Comparison of ENCODE assay signal across 8 mouse cellular contexts in the genomic region with DNA sequence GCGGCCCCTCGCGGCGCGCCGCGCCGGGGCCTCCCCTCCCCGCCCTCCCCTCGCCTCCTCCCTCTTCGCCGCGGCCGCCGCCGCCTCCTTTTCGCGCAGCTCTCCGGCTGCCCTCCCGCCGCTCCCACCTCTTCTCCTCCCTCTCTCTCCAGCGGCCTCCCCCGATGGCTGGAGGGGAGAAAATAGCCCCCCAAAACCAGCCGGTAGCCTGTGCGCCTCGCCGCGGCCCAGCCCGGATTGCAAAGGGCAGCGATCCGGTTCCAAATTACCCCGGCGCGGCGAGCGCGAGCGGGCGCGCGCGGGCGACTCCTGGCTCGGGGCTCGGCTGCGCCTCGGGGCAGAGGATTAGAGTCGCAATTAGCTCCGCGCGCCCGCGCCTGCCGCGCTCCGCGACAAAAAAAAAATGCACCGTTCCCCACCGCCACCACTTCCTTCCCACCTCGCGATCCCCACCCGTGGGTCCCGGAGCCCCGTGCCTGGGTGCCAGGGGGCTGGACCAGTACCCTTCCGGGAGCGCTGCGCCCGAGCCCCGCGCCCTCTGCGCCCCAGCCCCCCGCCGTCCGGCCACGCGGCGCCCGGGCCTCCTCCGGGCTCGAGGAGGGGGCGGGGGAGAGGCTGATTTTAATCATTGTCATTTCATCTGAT. TPM values are rescaled to one million over a fixed set of nuclear protein-coding genes. Genes with fewer than 3 reads are reported as not detected.
A peak's percentile ranks its signal among the peaks of the same experiment; 100 is the strongest.
DNase-seq lines count a peak whose midpoint lies in the region; ATAC-seq and TF ChIP-seq lines count a peak whose summit lies in the region.

No protein-coding gene starts in this region.

- H3K27ac ChIP-seq in left cerebral cortex, adult 2 months: peak overlapping the region; percentile 88
- peak overlapping the region; percentile 98 for H3K27ac ChIP-seq in intestine, embryonic 16.5 days (ENCODE audit: low read length)
- peak overlapping the region; percentile 80 for H3K27ac ChIP-seq in liver, embryonic 11.5 days (ENCODE audit: low read depth, low read length)
- peak overlapping the region; percentile 99 for H3K27ac ChIP-seq in neural tube, embryonic 14.5 days (ENCODE audit: low read depth, low read length)

- H3K9me3 ChIP-seq in intestine, embryonic 16.5 days (ENCODE audit: control insufficient read depth, low read length): no peaks in the 10 kb centered on the region
- no peaks in the 10 kb centered on the region for H3K9me3 ChIP-seq in liver, embryonic 11.5 days (ENCODE audit: control insufficient read depth, low read length)
- H3K9me3 ChIP-seq in neural tube, embryonic 14.5 days (ENCODE audit: control insufficient read depth, low read length): no peaks in the 10 kb centered on the region

- peaks cover 3% of the 10 kb centered on the region; the same call in 1 of the 2 replicates for H3K36me3 ChIP-seq in intestine, embryonic 16.5 days (ENCODE audit: control insufficient read depth, insufficient read depth, low read length)
- peaks cover 5% of the 10 kb centered on the region; the same call in 1 of the 2 replicates for H3K36me3 ChIP-seq in liver, embryonic 11.5 days (ENCODE audit: control insufficient read depth, insufficient read depth, low read length)
- peaks cover 5% of the 10 kb centered on the region; the same call in 1 of the 2 replicates for H3K36me3 ChIP-seq in neural tube, embryonic 14.5 days (ENCODE audit: control insufficient read depth, insufficient read depth, low read length)

- peak overlapping the region; percentile 80 for H3K4me3 ChIP-seq in left cerebral cortex, adult 2 months
- peak overlapping the region; percentile 87 for H3K4me3 ChIP-seq in intestine, embryonic 16.5 days (ENCODE audit: low read length)
- H3K4me3 ChIP-seq in liver, embryonic 11.5 days (ENCODE audit: low read depth, low read length): peak overlapping the region; percentile 60
- peak overlapping the region; percentile 86 for H3K4me3 ChIP-seq in neural tube, embryonic 14.5 days (ENCODE audit: low read depth, low read length)

- peak overlapping the region; percentile 95 for H3K4me2 ChIP-seq in intestine, embryonic 16.5 days (ENCODE audit: low read depth, low read length)
- H3K4me2 ChIP-seq in liver, embryonic 11.5 days: peak overlapping the region; percentile 75
- H3K4me2 ChIP-seq in neural tube, embryonic 14.5 days (ENCODE audit: low read depth, low read length): peak overlapping the region; percentile 97

- peak; percentile 52 to 56 for DNase-seq in left cerebral cortex, adult 2 months (ENCODE audit: extremely low spot score in 1 of 2, low spot score in 2 of 2)
- no peak for DNase-seq in left cerebral cortex, adult 8-10 months (ENCODE audit: low spot score in 2 of 2)
- DNase-seq in cerebellum, adult 9-11 months: peak; percentile 71
- DNase-seq in gastrocnemius, postnatal 10 days: peak; percentile 72
- DNase-seq in liver, embryonic 11.5 days (ENCODE audit: low spot score): peak; percentile 66

- peak; percentile 50 for ATAC-seq in intestine, embryonic 16.5 days
- ATAC-seq in liver, embryonic 11.5 days (replicated peaks; ENCODE audit: low FRiP score): peak; percentile 23; the same call in 1 of the 2 replicates
- ATAC-seq in neural tube, embryonic 14.5 days (ENCODE audit: low read depth): peak; percentile 47
- ATAC-seq in activated CD4-positive, CD25-positive, alpha-beta regulatory T cell, adult 4 months: no peak

- H3K4me1 ChIP-seq in intestine, embryonic 16.5 days (ENCODE audit: control insufficient read depth, insufficient read depth, low read length): 0 out of 2 replicates have a peak, but pooled peaks cover 5% of the 10 kb centered on the region
- no peaks in the 10 kb centered on the region; the same call in 1 of the 2 replicates for H3K4me1 ChIP-seq in liver, embryonic 11.5 days (replicated peaks; ENCODE audit: control insufficient read depth, insufficient read depth, low read length)
- H3K4me1 ChIP-seq in neural tube, embryonic 14.5 days (ENCODE audit: control insufficient read depth, insufficient read depth, low read length): peaks cover 24% of the 10 kb centered on the region

- intact Hi-C loops in left cerebral cortex, adult 2 months (cut with DNase I): loop anchor here (5.0 kb wide), 2 partner anchors 162 to 402 kb away; a partner anchor contains a TSS

- no peak for TF ChIP-seq CTCF in left cerebral cortex, adult 2 months (IDR thresholded peaks at IDR 0.05)

- under 1% methylated on average over 62 of the region's 81 CpGs for WGBS in intestine, embryonic 16.5 days
- under 1% methylated on average over 61 of the region's 81 CpGs for WGBS in liver, embryonic 11.5 days
- under 1% methylated on average over 47 of the region's 81 CpGs for WGBS in neural tube, embryonic 14.5 days

- H3K27me3 ChIP-seq in intestine, embryonic 16.5 days (replicated peaks; ENCODE audit: control insufficient read depth, insufficient read depth, low read length): no peaks in the 10 kb centered on the region
- peaks cover 51% of the 10 kb centered on the region for H3K27me3 ChIP-seq in liver, embryonic 11.5 days (replicated peaks; ENCODE audit: control insufficient read depth, insufficient read depth, low read length)
- H3K27me3 ChIP-seq in neural tube, embryonic 14.5 days (ENCODE audit: control insufficient read depth, insufficient read depth, low read length): no peaks in the 10 kb centered on the region

- peak overlapping the region; percentile 91 for H3K9ac ChIP-seq in intestine, embryonic 16.5 days (ENCODE audit: low read depth, low read length)
- H3K9ac ChIP-seq in liver, embryonic 11.5 days (ENCODE audit: low read depth, low read length): peak overlapping the region; percentile 60
- peak overlapping the region; percentile 96 for H3K9ac ChIP-seq in neural tube, embryonic 14.5 days (replicated peaks; ENCODE audit: low read depth, low read length)

RNA-seq across cellular contexts. Expression of a gene that starts 2.0 kb away (rescaled TPM):
- total RNA-seq in left cerebral cortex, adult 2 months (2021): 10 to 100 TPM; 12.2 to 12.4 TPM
- total RNA-seq in left cerebral cortex, adult 8-10 months (2022): 10 to 100 TPM; 10.5 to 12.8 (median 11.6) TPM
- total RNA-seq in gastrocnemius, postnatal 10 days (2021): 10 to 100 TPM; 37.0 to 37.2 TPM
- polyA plus RNA-seq in intestine, embryonic 16.5 days (2015; fragmentation: Nextera tagmentation; extraction: Ambion mirVana): 13.7 and 14.0 TPM in 2 replicates
- polyA plus RNA-seq in liver, embryonic 11.5 days (2014; fragmentation: Nextera tagmentation; extraction: Ambion mirVana): 4.3 and 4.9 TPM in 2 replicates
- 11.8 and 22.9 TPM in 2 replicates for polyA plus RNA-seq in neural tube, embryonic 14.5 days (2014; fragmentation: Nextera tagmentation; extraction: Ambion mirVana)
- polyA plus RNA-seq in activated CD4-positive, CD25-positive, alpha-beta regulatory T cell, adult 4 months (2017; shearing (Covaris generic)): not detected

Comparison
In these comparisons a context has a peak if more than half of its experiments do, and no peak if none do; other contexts are left out.
1. DNase-seq: peak in left cerebral cortex, adult 2 months (2 of 2), cerebellum, adult 9-11 months (single experiment), gastrocnemius, postnatal 10 days (single experiment) and liver, embryonic 11.5 days (single experiment); none in left cerebral cortex, adult 8-10 months (0 of 2).
2. Peak in every context shown above with its lines, with median percentiles within 50 percentile points of each other: H3K27ac ChIP-seq, H3K4me3 ChIP-seq, H3K4me2 ChIP-seq and H3K9ac ChIP-seq.